Mouse (Mus musculus) kidney, adult 2 months (tissue): ENCODE measurements at regions not wholly inside any gene's neighbourhood (a gene's known extent, or its start where the extent isn't known, plus 50 kb on each side); places are given as distances from the start of the nearest gene placed in this dataset.

Experiments
- DNase-seq: peaks from one replicate; pipeline ENCODE4 v3.0.0; 2021
- H3K27ac ChIP-seq: fragments of 200-500 bp; 2 replicates; pipeline ENCODE4 v1.5.1; 2012; ENCODE audit warnings: low read depth, low read length, control low read depth, inconsistent platforms; ENCODE audit not compliant: insufficient read depth
- H3K27me3 ChIP-seq: fragments of 200-500 bp; replicated peaks from 2 replicates; pipeline ENCODE4 v1.6.1; 2012; ENCODE audit warnings: mild to moderate bottlenecking, moderate library complexity, low read length, inconsistent platforms; ENCODE audit not compliant: control insufficient read depth, insufficient read depth
- H3K36me3 ChIP-seq: fragments of 200-500 bp; 2 replicates; pipeline ENCODE4 v1.6.1; 2012; ENCODE audit warnings: mild to moderate bottlenecking, moderate library complexity, low read length, inconsistent platforms; ENCODE audit not compliant: control insufficient read depth, insufficient read depth
- H3K4me1 ChIP-seq: fragments of 200-500 bp; 2 replicates; pipeline ENCODE4 v1.6.1; 2011; ENCODE audit warnings: low read length; ENCODE audit not compliant: control insufficient read depth, insufficient read depth
- H3K4me3 ChIP-seq: fragments of 200-500 bp; 2 replicates; pipeline ENCODE4 v1.5.1; 2011; ENCODE audit warnings: mild to moderate bottlenecking, low read depth, low read length, control low read depth; ENCODE audit not compliant: insufficient read depth
- CTCF ChIP-seq: fragments of 200-500 bp; conservative IDR thresholded peaks from 2 replicates; pipeline ENCODE4 v1.5.1; 2011; ENCODE audit warnings: low read depth, mild to moderate bottlenecking, control low read depth, low read length, moderate library complexity, mixed read lengths; ENCODE audit not compliant: insufficient read depth, insufficient read length
- POLR2A ChIP-seq: fragments of 200-500 bp; IDR thresholded peaks from one replicate; pipeline ENCODE4 v1.6.1; 2011; ENCODE audit warnings: low read depth, low read length, control low read depth
- WGBS: fragments of 180-500 bp; shearing (Covaris S2); methylation state at CpG from one replicate; pipeline ENCODE4 v1.1.7; 2018; 5-methylcytosine and 5-hydroxymethylcytosine counted together

DNA sequence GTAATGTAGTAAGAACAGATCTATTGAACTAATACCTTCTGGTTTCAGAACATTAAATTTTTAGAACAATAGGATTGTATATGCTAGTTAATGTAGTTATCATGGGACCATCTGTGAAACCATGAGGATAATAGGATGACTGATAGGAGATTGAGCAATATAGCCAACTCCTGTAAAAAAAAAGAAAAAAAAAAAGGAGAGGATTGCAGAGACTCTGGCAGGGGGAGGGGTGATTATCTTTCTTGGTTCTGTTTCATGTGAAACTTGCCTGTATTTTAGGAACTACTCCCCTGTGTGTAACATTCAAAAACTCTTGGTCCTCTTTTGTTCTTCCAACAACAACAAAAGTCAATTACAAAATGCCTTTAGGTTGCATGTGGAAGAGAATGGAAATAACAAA, 3412.1 kb upstream of the Gm7489 start:
- TF ChIP-seq CTCF: no peak
- TF ChIP-seq POLR2A: no peak
- Histone ChIP-seq H3K4me1 (no peaks in the 10 kb centered on the region), H3K27me3 (no peaks in the 10 kb centered on the region), H3K36me3 (no peaks in the 10 kb centered on the region), H3K4me3 (no peak overlapping the region), H3K27ac (no peak overlapping the region)
- DNase-seq: no peak

GRCm38 (mm10) chr15:50498716-50499115, 3386.0 kb upstream of the Gm7489 start:
- Histone ChIP-seq H3K36me3 (no peaks in the 10 kb centered on the region), H3K27ac (no peak overlapping the region), H3K27me3 (no peaks in the 10 kb centered on the region), H3K4me3 (no peak overlapping the region), H3K4me1 (no peaks in the 10 kb centered on the region)
- TF ChIP-seq CTCF (no peak), POLR2A (no peak)
- DNase-seq: no peak
- WGBS: 79% methylated on average over 2 of the region's 2 CpGs

GRCm38 (mm10) chr15:50507999-50508624, 3376.6 kb upstream of the Gm7489 start:
- TF ChIP-seq POLR2A (no peak), CTCF (no peak)
- no peak for DNase-seq

DNA sequence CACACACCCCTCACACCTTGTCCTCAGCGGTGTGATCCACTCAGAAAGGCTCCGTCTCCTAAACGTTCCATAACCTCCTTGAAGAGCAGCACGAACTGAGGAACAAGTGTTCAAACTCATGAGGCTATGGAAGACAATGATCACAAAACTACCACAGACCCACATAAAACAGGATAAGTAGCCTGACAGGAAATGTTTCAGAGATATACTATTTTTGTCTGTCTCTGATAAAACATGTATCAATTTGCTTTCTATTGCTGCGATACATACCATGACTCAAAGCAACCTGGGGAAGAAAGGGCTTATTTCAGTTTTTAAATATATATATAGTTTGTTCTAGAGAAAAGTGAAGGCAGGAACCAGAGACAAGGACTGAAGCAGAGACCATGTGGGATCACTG, 3371.7 kb upstream of the Gm7489 start:
- no peak overlapping the region for H3K27ac ChIP-seq
- no peaks in the 10 kb centered on the region for H3K36me3 ChIP-seq
- no peak overlapping the region for H3K4me3 ChIP-seq
- H3K27me3 ChIP-seq: no peaks in the 10 kb centered on the region
- DNase-seq: no peak
- WGBS: 87% methylated on average over 5 of the region's 5 CpGs
- TF ChIP-seq POLR2A (no peak), CTCF (no peak)
- no peaks in the 10 kb centered on the region for H3K4me1 ChIP-seq

More at GRCm38 (mm10) chr15:50507999-50508624, 3376.6 kb upstream of the Gm7489 start:
- no peaks in the 10 kb centered on the region for H3K4me1 ChIP-seq
- no peaks in the 10 kb centered on the region for H3K27me3 ChIP-seq
- H3K36me3 ChIP-seq: no peaks in the 10 kb centered on the region
- H3K4me3 ChIP-seq: no peak overlapping the region
- no peak overlapping the region for H3K27ac ChIP-seq
- WGBS: 92% methylated on average over 3 of the region's 3 CpGs

GRCm38 (mm10) chr15:50524841-50525240, 3359.9 kb upstream of the Gm7489 start:
- H3K27me3 ChIP-seq: no peaks in the 10 kb centered on the region
- H3K27ac ChIP-seq: no peak overlapping the region
- WGBS: 60% methylated on average over 2 of the region's 2 CpGs
- TF ChIP-seq POLR2A (no peak), CTCF (no peak)
- H3K4me1 ChIP-seq: no peaks in the 10 kb centered on the region
- H3K36me3 ChIP-seq: no peaks in the 10 kb centered on the region
- H3K4me3 ChIP-seq: no peak overlapping the region
- DNase-seq: no peak

- Histone ChIP-seq H3K4me1 (no peaks in the 10 kb centered on the region), H3K27ac (no peak overlapping the region), H3K4me3 (no peak overlapping the region), H3K27me3 (no peaks in the 10 kb centered on the region), H3K36me3 (no peaks in the 10 kb centered on the region)
- no peak for DNase-seq
- 91% methylated on average over 1 of the region's 1 CpGs for WGBS
- no peak for TF ChIP-seq POLR2A
- TF ChIP-seq CTCF: no peak
Observed at GRCm38 (mm10) chr15:50534490-50534889, 3350.2 kb upstream of the Gm7489 start.

- H3K36me3 ChIP-seq: no peaks in the 10 kb centered on the region
- WGBS: 66% methylated on average over 3 of the region's 3 CpGs
- H3K4me1 ChIP-seq: no peaks in the 10 kb centered on the region
- no peak for DNase-seq
- no peak overlapping the region for H3K4me3 ChIP-seq
- H3K27ac ChIP-seq: no peak overlapping the region
- H3K27me3 ChIP-seq: no peaks in the 10 kb centered on the region
- no peak for TF ChIP-seq POLR2A
- no peak for TF ChIP-seq CTCF
Observed at GRCm38 (mm10) chr15:50563611-50564010, 3321.1 kb upstream of the Gm7489 start.
